Mouse (Mus musculus): Measurements from ENCODE around the gene 5730409E04Rik.

- no peak for TF ChIP-seq GATA1 (IDR thresholded peaks at IDR 0.05; ENCODE audit: borderline replicate concordance, low read length)
- TF ChIP-seq FLI1 (IDR thresholded peaks at IDR 0.05; ENCODE audit: low read length) = no peak
Measured at GRCm38 (mm10) chr4:126604141-126604540, 5.5 kb upstream of the 5730409E04Rik start.

Data from megakaryocyte, embryonic 14.5 days (primary cell).